Mouse (Mus musculus): Measurements from ENCODE around the gene Memo1. TPM values are rescaled to one million over a fixed set of nuclear protein-coding genes. Genes with fewer than 3 reads are reported as not detected.
"Not testable (repeated sequence)": the region's sequence is repeated elsewhere in the genome, so short reads cannot be mapped to it uniquely, and the experiment has no call there.

Gene Memo1
- total RNA-seq, 1 experiment from 2014 or later, result 128 TPM

- no peak for DNase-seq
Measured at GRCm38 (mm10) chr17:74262415-74262814, 32.9 kb downstream of the Memo1 start.

- DNase-seq, result peak; percentile 20
Measured at GRCm38 (mm10) chr17:74245284-74245683, 50.0 kb downstream of the Memo1 start.

- no peak for DNase-seq
Measured at GRCm38 (mm10) chr17:74242788-74243187, 52.5 kb downstream of the Memo1 start.

- no peak for DNase-seq
Measured at GRCm38 (mm10) chr17:74240322-74240721, 55.0 kb downstream of the Memo1 start.

- no peak for DNase-seq
Measured at GRCm38 (mm10) chr17:74228131-74228759, 67.1 kb downstream of the Memo1 start.

GRCm38 (mm10) chr17:74217304-74217703 is 78.0 kb downstream of the Memo1 start:
- no peak for DNase-seq

GRCm38 (mm10) chr17:74212831-74213524 is 82.3 kb downstream of the Memo1 start:
- DNase-seq, result not testable (repeated sequence)

GRCm38 (mm10) chr17:74209143-74209908 is 86.0 kb downstream of the Memo1 start:
- no peak for DNase-seq

- DNase-seq, result no peak
Measured at GRCm38 (mm10) chr17:74195943-74196342, 99.4 kb downstream of the Memo1 start.

GRCm38 (mm10) chr17:74194755-74195154 is 100.6 kb downstream of the Memo1 start:
- no peak for DNase-seq

- no peak for DNase-seq
Measured at GRCm38 (mm10) chr17:74193463-74193862, 101.9 kb downstream of the Memo1 start.

- DNase-seq, result no peak
Measured at GRCm38 (mm10) chr17:74191446-74191845, 103.9 kb downstream of the Memo1 start.

GRCm38 (mm10) chr17:74186197-74186596 is 109.1 kb downstream of the Memo1 start:
- no peak for DNase-seq

- no peak for DNase-seq
Measured at GRCm38 (mm10) chr17:74184739-74185138, 110.6 kb downstream of the Memo1 start.

- DNase-seq, result no peak
Measured at GRCm38 (mm10) chr17:74180889-74181288, 114.4 kb downstream of the Memo1 start.

- not testable (repeated sequence) for DNase-seq
Measured at GRCm38 (mm10) chr17:74179640-74180039, 115.7 kb downstream of the Memo1 start.

- peak; percentile 59 for DNase-seq
Measured at GRCm38 (mm10) chr17:74173726-74174125, 121.6 kb downstream of the Memo1 start.

GRCm38 (mm10) chr17:74172834-74173233 is 122.5 kb downstream of the Memo1 start:
- DNase-seq, result no peak

GRCm38 (mm10) chr17:74159443-74159894 is 135.9 kb downstream of the Memo1 start:
- peak; percentile 70 for DNase-seq

GRCm38 (mm10) chr17:74158161-74158560 is 137.2 kb downstream of the Memo1 start:
- no peak for DNase-seq
